Mouse (Mus musculus) bone marrow, adult 2 months (tissue): ENCODE measurements around the gene Usp37. TPM values are rescaled to one million over a fixed set of nuclear protein-coding genes. Genes with fewer than 3 reads are reported as not detected.

Experiments used
- H3K27ac ChIP-seq: fragments of 200-500 bp; 2 replicates; pipeline ENCODE4 v1.5.1; 2012; ENCODE audit warnings: low read depth, mild to moderate bottlenecking, control low read depth, inconsistent platforms, low read length; ENCODE audit not compliant: control insufficient read depth, poor library complexity, insufficient read depth
- H3K4me1 ChIP-seq: fragments of 200-500 bp; 2 replicates; pipeline ENCODE4 v1.6.1; 2011; ENCODE audit warnings: low read length; ENCODE audit not compliant: control insufficient read depth, insufficient read depth
- H3K4me3 ChIP-seq: fragments of 200-500 bp; replicated peaks from 2 replicates; pipeline ENCODE3; 2011; ENCODE audit warnings: mild to moderate bottlenecking, low read depth, low read length, control low read depth; ENCODE audit not compliant: control insufficient read depth
- CTCF ChIP-seq: fragments of 200-500 bp; IDR thresholded peaks from 2 replicates; pipeline ENCODE4 v1.5.1; 2011; ENCODE audit warnings: low read length, control low read depth; ENCODE audit not compliant: control insufficient read depth, insufficient read depth
- POLR2A ChIP-seq: fragments of 200-500 bp; IDR thresholded peaks from 2 replicates; pipeline ENCODE4 v1.6.1; 2011; ENCODE audit warnings: low read depth, mild to moderate bottlenecking, control low read depth, low read length, borderline replicate concordance; ENCODE audit not compliant: control insufficient read depth
- WGBS: fragments of 180-500 bp; shearing (Covaris S2); methylation state at CpG from one replicate; pipeline ENCODE4 v1.1.7; 2018; 5-methylcytosine and 5-hydroxymethylcytosine counted together
- polyA plus RNA-seq: library from polyadenylated mRNA; stranded (reverse); fragments of >200 nt; gene quantifications from 2 replicates; pipeline ENCODE4 v1.2.4, GENCODE M21; 2011; ENCODE audit warnings: low replicate concordance; ENCODE audit not compliant: missing spikeins, insufficient read depth, insufficient read length

Gene Usp37
- polyA plus RNA-seq, 1 experiment = 10.1 TPM

- H3K4me1 ChIP-seq = peaks cover 3% of the 10 kb centered on the region
Measured at GRCm38 (mm10) chr1:74385531-74385930, 158.6 kb downstream of the Usp37 start.

More at GRCm38 (mm10) chr1:74385531-74385930, 158.6 kb downstream of the Usp37 start:
- TF ChIP-seq POLR2A (no peak), CTCF (no peak)
- H3K4me3 ChIP-seq = no peak overlapping the region
- WGBS = 84% methylated on average over 8 of the region's 8 CpGs
- no peak overlapping the region for H3K27ac ChIP-seq

Other genes with a start within 250 kb of the Usp37 start
- 6.7 and 15.6 TPM in 2 replicates for gene Tmbim1, start 238.7 kb downstream of the Usp37 start, polyA plus RNA-seq
- gene Catip, start 182.2 kb downstream of the Usp37 start, polyA plus RNA-seq = not detected in 2 replicates
- gene Slc11a1, start 169.1 kb downstream of the Usp37 start, polyA plus RNA-seq = 10.8 and 16.9 TPM in 2 replicates
- gene Ctdsp1, start 152.8 kb downstream of the Usp37 start, polyA plus RNA-seq = 40.0 and 65.3 TPM in 2 replicates
- gene Vil1, start 134.9 kb downstream of the Usp37 start, polyA plus RNA-seq = not detected in 2 replicates
- 27.4 and 27.5 TPM in 2 replicates for gene Cnot9, start 38.2 kb downstream of the Usp37 start, polyA plus RNA-seq
- gene Plcd4, start 1.4 kb downstream of the Usp37 start, polyA plus RNA-seq = not detected in 2 replicates
- 6.8 and 12.0 TPM in 2 replicates for gene Zfp142, start 44.0 kb upstream of the Usp37 start, polyA plus RNA-seq
- 5.7 and 7.8 TPM in 2 replicates for gene Bcs1l, start 44.0 kb upstream of the Usp37 start, polyA plus RNA-seq
- 22.5 and 33.6 TPM in 2 replicates for gene Rnf25, start 57.1 kb upstream of the Usp37 start, polyA plus RNA-seq
- 0.70 and 1.6 TPM in 2 replicates for gene Stk36, start 57.2 kb upstream of the Usp37 start, polyA plus RNA-seq
- 12.2 and 28.2 TPM in 2 replicates for gene Ttll4, start 117.5 kb upstream of the Usp37 start, polyA plus RNA-seq
- 9.2 and 16.4 TPM in 2 replicates for gene Cyp27a1, start 169.3 kb upstream of the Usp37 start, polyA plus RNA-seq
- gene Prkag3, start 204.9 kb upstream of the Usp37 start, polyA plus RNA-seq = 0.52 TPM in 1 of 2 replicates, not detected in the other
- gene Wnt6, start 227.6 kb upstream of the Usp37 start, polyA plus RNA-seq = not detected in 2 replicates
- gene Wnt10a, start 247.2 kb upstream of the Usp37 start, polyA plus RNA-seq = not detected in 2 replicates